Mouse (Mus musculus) megakaryocyte progenitor cell, adult 5-6 weeks (primary cell): ENCODE results near the gene Psmd11. TPM values are rescaled to one million over a fixed set of nuclear protein-coding genes. Genes with fewer than 3 reads are reported as not detected.
A peak's percentile ranks its signal among the peaks of the same experiment; 100 is the strongest.
"Not testable (repeated sequence)": the region's sequence is repeated elsewhere in the genome, so short reads cannot be mapped to it uniquely, and the experiment has no call there.

Source experiments
- ATAC-seq: replicated peaks from 2 replicates; pipeline ENCODE4 v1.8.0; 2016; ENCODE audit warnings: mild to moderate bottlenecking, moderate TSS enrichment, inconsistent platforms; ENCODE audit not compliant: poor library complexity
- total RNA-seq, 2 experiments: library from RNA; stranded (forward) in 1 of 2; stranded (reverse) in 1 of 2; fragments of 157-497, 149-512 nt in 1 of 2; fragments of 200-1000 nt in 1 of 2; gene quantifications; 2 replicates each; pipeline versions ENCODE4 v1.2.3 to v1.2.4; 2015 to 2017

Gene Psmd11
- total RNA-seq, 2 experiments from 2014 or later, result 78.8 to 103 TPM

DNA sequence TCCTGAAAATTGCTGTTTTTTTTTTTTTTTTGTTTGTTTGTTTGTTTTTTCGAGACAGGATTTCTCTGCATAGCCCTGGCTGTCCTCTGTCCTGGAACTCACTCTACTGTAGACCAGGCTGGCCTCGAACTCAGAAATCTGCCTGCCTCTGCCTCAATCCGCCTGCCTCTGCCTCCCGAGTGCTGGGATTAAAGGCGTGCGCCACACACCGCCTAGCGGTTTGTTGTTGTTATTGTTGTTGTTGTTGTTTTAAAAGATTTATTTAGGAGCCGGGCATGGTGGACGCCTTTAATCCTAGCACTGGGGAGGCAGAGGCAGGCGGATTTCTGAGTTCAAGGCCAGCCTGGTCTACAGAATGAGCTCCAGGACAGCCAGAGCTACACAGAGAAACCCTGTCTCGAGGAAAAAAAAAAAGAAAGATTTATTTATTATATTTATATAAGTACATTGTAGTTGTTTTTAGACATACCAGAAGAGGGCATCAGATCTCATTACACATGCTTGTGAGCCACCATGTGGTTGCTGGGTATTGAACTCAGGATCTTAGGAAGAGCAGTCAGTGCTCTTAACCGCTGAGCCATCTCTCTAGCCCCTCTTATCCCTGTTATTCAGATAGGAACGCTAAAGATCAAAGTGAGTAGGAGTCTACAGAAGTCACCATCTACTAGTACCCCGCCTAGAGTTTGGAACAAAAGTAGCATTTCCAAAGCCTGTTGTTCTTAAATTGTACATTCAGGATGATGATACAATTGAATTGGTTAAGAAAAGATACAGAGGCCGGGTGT lies 2.2 kb upstream of the Psmd11 start:
- ATAC-seq, result not testable (repeated sequence)

DNA sequence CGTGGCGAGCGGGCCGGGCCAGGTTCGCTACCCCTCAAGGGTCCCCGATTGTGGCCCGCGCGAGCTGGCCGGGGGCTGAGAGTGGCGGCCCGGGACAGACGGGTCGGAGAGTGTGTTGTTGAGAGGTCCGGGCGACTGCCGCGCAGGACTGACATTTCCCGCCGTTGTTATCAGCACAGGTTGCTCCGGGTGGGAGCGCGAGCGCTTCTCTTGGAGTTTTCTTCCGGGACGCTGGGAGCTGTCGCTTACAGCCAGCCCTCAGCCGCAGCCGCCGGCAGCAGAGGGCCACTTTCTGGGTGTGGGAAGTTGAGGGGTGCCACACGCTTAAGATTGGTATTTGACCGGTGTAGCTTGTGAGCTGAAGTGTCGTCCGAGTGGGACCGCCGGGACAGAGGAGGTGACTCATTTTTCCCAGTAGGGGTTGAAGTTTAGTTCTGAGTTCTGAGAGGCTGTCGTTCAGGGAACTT lies 627 bp downstream of the Psmd11 start:
- peak; percentile 35 for ATAC-seq

DNA sequence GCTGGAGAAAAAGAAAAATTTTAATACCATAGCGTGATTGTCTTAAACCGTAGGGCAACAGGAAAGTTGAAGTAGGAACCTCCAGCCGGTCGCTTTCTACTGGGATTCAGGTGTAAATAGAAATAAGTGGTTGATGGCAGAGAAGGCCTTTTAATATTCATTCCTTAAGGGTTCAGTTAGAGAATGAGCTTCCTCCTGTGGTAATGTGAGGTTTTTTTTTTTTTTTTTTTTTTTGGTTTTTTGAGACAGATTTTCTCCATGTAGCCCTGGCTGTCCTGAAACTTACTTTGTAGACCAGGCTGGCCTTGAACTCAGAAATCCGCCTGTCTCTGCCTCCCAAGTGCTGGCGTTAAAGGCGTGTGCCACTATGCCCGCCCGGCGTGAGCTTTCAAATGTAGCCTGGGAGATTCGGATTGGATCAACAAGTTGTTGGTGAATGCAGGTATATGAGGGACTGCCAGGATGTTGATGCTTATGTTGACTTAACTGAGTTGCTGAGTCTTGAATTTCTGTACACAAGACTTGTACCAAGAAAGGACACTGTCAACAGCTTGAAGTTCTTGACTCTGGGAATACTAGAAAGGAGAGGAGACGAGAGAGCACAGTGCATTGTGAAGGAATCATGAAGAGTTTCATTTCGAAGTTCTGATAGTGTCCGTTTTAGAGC lies 1.2 kb downstream of the Psmd11 start:
- no peak for ATAC-seq

DNA sequence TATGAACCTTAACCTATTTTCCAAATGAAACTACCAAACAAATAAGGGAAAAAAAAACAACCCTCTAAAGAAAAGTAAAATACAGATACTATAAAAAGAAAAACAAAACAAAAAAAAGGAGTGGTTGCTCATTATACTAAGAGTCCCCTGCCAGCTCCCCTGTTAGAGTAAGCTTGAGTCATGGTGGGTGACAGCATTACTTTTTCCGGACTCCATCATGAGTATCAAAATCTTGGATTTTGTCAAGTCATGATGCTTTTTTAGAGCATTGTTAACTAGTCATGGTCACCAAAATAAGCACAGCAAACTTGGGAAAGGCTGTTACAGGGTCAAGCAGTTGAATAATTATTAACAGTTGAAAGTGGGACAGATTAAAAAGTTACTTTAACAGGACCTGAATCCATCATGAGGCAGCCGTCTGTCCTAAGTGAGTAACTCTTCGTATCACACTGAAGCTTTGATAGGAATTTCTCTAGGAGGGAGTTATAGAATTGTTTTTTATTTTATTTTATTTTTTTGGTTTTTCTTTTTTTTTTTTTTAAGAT lies 2.0 kb downstream of the Psmd11 start:
- no peak for ATAC-seq

DNA sequence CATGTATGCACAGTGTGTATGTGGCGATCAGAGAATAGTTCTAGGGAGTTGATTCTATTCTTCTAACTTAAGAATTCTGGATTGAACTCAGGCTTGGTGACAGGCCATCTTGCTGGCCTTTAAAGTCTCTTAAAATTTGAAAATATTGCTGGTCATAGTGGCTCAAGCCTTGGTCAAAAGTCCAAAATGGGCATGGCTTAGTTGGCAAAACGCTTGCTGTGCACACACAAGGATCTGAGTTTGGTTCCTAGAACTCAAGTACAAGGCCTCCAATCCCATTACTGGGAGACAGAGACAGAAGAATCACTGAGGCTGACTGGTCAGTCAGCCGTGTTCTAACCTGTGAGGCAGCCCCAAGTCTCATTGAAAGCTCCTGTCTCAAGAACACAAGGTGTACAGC lies 18.5 kb downstream of the Psmd11 start:
- no peak for ATAC-seq

DNA sequence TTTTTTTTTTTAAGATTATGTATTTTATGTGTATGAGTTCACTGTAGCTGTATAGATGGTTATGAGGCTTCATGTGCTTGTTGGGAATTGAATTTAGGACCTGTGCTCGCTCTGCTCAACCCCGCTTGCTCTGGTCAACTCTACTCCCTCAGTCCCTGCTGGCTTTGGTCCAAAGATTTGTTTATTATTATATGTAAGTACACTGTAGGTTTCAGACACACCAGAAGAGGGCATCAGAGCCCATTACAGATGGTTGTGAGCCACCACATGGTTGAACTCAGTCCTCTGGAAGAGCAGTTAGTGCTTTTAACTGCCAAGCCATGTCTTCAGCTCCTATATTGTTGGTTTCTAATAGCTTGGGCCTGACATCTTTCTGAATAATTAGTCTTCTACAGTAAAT lies 21.4 kb downstream of the Psmd11 start:
- no peak for ATAC-seq

DNA sequence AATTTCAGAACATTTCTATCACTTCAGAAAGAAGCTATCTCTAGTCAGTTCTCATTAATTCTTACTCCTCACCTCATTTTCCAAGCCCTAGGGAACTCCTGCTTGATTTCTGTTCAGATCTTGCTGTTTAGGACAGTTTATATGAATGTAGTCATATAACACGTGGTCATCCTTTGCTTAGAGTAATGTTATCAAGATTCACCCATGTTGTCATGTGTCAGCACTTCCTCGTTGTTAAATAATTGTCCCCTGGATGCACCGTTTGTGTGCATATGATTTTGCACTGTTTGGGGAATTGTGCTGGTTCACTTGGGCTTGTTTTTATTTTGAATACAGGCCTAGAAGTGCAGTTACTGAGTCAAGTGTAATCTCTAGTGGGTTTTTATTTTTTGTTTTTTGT lies 23.8 kb downstream of the Psmd11 start:
- no peak for ATAC-seq

DNA sequence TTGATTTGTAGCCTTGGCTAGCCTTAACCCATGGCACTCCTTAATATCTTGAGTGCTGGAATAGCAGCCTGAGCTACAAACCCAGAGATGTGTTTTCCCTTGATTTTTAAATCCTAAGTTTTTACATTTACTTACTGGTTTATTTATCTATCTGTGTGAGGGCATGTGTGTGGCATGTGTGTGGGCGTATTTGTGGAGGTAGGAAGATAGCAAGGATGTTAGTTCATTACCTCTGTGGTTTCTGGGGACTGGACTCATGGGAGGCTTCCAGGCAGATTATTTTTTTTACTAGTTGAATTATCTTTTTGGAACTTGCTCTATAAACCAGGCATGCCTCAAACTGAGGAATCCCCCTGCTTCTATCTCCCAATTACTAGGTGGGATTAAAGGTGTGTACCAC lies 24.8 kb downstream of the Psmd11 start:
- ATAC-seq, result no peak

DNA sequence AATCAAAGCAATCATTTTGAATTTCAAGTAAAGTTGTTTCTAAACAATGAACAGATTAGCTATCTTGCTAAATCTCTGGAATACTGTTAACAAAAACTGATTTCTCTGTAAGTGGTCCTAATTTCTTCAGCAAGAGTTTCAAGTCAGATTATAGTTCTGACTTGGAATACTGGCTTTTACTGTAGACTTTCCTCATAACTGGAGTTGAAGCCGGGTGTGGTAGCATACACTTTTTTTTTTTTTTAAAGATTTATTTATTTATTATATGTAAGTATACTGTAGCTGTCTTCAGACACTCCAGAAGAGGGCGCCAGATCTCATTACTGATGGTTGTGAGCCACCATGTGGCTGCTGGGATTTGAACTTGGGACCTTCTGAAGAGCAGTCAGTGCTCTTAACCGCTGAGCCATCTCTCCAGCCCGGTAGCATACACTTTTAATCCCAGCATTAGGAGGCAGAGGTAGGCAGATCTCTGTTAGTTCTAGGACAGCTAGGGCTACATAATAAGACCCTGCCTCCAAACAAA lies 35.3 kb downstream of the Psmd11 start:
- not testable (repeated sequence) for ATAC-seq

DNA sequence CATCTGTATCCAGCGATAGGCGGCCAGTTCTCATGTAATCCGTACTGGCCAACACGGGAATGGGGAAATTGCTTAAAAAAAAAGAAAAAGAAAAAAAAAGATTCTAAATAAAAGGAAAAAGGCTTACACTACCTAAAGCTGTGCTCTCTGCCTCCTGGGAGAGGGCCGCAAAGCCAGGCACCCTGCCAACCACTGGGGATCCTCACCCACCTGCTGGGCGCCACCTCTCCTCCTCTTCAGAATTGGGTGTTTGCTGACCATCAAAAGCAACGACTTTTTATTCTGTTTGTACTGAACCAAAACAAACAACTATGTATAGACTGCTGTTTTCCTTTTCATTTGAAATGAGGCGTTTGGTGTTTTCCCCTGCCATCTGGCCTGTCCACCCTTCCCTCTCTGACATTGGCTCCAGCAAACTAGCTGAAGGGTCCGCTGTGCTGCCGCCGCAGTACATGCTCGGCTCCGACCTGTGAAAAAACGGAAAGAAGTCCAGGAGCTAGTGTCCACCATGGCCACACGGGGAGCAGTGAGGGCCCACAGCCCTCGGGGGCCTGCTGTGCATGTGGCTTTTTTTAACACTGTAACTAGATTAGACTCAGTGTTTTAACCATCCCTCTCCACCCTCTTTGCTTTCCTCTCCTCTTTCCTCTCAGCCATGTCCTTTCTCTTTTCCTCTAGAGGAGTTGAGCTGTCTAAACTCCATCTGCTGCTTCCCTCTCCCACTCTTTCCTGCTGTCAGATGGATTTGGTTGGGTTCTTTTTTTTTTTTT lies 43.6 kb downstream of the Psmd11 start:
- no peak for ATAC-seq

DNA sequence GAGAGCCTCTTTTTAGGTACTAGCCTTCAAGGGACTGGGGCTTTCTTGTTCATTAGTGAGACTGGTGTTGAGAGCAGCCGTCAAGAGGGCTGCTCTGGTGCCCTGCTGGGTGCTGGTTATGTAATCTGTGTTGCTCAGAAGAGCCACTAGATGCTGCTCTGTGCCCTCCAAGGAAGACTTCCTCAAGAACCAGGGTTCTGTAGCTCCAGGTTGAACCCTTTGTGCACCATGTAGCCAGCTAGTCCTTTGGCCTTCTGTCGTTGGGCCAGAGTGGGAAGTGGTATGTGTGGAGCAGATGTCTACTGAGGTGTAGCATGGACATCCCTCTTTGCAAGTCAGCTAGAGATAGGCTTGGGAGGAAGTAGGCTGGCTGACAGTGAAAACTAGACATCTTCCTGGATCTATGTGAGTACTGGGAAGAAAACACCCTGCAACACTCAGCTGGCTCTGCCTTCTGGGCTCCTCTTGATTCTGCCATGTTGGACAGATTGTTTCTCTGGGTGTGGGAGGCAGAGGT lies 45.8 kb downstream of the Psmd11 start:
- peak; percentile 41 for ATAC-seq

DNA sequence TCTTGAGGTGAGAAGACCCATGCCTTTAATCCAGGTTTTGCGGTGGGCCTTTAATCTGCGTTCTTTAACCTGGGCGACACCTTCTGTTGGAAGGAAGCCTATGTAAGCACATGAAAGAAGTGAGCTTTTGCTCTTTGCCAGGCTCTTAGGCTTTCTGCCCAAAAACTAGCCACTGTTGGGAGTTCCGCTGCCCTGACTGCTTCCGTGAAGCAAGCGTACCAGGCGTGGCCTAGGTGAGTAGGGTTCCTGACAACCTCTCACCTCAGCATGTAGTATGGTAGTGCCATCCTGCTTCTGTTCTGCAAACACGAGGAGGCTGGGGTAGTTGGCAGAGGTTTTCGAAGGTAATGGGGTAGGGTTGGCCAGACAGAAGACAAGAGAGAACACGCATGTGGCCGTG lies 46.4 kb downstream of the Psmd11 start:
- ATAC-seq, result no peak

DNA sequence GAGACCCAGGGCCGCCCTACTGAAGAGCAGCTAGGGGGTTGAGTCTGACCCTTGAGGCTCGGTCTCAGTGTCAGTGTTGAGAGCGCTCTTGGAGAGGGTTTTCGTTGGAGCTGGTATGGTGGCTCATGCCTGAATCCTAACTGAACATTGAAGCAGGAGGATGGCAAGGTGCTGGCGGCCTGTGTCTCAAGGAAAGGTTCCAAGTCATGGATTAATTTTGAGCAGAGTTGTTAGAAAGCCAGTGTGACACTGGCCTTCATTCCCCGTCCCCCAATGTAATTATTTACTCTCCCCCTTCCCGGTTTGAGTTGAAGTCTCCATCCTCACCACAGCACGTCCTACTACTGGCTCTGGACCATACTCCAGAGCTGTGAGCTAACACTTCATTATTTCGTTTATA lies 47.1 kb downstream of the Psmd11 start:
- ATAC-seq, result no peak

DNA sequence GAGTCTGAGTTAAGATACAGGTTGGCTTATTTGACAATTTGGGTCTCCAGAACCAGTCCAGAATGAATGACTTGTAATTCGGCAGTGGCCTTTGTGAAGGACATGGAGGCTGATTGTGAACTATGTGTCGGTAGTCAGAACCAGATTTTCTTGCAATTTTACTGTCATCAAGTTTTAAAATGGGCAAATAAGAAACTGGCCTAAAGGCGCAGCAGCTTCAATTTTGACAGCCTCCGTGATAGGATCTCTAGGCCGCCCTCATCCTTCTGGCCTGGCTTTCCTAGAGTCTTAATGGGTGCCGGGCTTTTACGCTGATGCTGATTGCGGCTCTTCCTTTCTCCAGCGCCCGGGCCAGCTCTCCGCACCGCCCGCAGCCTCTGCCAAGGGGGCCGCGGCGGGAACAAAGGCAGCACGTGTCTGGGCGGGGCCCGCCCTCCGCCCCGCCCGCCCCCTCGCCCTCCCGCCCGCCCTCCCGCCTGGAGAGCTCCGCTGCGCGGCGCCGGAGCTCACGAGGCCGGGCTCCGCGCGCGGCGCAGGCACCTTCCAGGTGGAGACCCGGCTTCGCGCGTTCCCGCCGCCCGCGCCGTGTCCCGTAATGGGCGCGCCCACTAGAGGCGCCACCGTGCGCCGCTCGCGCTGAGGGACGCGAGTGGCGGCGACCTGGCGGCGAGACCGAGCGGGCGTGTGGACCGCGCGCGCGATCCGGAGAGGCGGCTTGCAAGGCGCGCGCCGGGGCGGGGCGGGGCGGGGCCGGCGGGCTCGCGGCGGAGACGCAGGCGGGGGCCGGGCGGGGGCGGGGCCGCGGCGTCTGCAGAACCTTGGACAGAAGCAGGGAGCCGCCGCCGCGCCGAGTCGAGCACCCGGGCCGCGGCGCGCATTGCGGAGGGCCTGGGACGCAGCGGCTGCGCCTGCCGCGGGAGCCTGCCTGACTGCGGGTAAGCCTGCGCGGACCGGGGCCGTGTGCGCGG lies 48.1 kb downstream of the Psmd11 start, which contains the start of gene Cdk5r1:
Gene Cdk5r1, plus strand, starts transcription at position 802 of the 968 bp plus-strand sequence.
- ATAC-seq, result peak; percentile 72

DNA sequence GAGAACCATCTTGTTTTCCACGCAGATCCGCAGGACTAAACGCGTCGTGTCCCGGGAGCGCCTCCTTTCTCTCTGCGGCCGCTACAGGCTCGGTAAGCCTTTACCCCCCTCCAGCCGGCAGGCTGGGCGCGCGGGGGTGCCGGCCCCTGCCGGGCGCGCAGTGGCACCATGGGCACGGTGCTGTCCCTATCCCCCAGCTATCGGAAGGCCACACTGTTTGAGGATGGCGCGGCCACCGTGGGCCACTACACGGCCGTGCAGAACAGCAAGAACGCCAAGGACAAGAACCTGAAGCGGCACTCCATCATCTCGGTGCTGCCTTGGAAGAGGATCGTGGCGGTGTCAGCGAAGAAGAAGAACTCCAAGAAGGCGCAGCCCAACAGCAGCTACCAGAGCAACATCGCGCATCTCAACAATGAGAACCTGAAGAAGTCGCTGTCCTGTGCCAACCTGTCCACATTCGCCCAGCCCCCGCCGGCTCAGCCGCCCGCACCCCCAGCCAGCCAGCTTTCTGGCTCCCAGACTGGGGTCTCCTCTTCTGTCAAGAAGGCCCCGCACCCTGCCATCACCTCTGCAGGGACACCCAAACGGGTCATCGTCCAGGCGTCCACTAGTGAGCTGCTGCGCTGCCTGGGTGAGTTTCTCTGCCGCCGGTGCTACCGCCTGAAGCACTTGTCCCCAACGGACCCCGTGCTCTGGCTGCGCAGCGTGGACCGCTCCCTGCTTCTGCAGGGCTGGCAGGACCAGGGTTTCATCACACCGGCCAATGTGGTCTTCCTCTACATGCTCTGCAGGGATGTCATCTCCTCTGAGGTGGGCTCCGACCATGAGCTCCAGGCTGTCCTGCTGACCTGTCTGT lies 49.2 kb downstream of the Psmd11 start:
- no peak for ATAC-seq

DNA sequence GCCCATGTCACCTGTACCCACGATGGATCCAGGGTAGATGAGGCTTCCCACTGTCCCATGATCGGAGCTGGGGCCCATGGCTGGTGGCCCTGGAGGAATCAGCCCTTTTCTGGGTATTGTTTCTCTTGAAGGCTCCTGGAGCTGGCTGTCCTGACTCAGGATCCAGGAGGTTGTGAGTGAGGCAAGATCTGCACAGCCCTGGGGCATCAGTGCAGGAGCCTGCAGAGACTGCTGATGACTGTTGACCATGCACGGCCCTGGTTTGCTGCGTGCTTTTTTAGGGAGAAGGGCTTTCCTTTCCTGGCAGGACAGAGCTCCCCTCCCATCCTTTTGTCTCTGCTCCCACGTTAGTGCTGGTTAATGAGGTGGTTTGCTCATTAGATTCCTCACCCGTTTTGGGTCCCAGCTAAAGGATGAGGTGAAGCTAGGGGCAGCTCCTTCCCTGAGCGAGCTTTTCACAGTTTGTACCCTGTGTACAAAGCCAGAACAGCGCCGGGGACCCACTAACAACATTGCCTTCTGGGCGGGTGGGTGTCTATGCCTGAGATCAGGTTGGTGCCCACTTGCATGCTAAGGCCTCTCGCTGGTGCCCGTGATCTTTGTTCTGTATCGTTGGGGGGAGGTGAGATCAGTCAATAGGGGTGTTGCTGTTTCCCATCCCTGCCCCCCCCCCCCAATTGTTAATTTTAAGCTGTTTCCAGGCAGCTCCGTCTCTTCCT lies 50.4 kb downstream of the Psmd11 start:
- no peak for ATAC-seq

DNA sequence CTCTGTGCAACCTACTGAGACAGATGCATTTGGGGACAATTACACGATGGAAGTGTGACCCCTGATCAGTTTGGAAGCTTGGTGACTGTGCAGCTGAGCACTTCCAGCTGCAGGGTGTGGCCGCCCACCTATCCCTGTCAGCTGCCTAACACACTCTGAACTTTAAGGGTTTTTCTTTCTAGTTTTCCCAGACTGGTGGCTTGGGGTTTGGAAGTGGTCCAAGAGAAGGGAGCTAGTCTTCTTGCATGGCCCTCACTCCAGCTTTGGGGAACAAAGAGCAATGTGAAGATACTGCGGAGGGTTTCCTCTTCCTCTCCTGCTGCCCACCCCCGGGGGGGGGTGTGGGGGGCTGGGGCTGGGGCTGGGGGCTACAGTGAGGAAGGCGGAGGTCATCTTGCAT lies 51.0 kb downstream of the Psmd11 start:
- ATAC-seq, result no peak
